Mouse (Mus musculus): ENCODE measurements around the gene Ntn4.

The Ntn4 gene

DNA sequence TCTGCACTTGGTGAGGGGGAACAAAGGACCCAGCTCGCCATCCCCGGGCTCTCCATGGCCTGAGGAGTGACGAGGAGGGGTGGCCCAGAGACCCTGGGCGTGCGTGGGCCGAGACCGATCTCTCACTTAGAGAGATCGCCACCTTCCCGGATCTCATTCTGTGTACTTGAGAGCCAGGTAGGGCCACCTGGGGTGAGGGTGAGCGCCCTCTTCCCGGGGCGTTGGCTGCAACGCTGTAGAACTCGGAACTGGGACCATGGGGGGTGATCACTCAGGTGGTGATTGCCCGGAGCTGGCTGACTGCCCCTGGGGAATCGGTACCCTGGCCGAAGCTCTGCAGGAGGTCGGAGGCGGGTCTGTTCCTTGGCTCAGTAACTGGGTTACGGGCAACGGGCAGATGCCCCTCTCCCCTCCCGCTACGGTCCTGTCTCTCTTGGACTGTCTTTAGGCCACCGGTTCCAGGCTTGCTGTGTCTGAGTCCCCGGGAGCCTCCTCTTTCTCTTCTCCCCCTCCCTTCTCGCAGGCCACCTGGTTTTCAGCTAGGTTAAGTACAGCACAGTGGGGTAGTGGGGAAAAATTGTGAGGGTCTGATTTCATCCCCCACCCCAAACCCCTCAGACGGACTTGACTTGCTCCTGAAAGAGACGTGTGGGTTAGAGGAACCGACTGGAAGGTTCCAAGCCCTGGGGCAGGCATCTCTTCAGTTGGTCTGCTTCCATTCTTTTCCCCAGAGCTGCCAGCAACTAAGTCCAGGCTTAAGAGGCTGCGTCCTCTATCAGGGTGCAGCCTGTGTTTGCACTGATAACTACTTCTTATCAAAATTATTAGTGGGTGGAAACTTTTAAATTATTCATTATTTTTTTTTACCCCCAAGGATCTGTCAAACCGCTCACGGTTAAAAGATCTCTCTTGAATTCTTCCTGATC is 1.6 kb downstream of the Ntn4 start:
- DNase-seq (ENCODE audit: low spot score) = no peak

DNA sequence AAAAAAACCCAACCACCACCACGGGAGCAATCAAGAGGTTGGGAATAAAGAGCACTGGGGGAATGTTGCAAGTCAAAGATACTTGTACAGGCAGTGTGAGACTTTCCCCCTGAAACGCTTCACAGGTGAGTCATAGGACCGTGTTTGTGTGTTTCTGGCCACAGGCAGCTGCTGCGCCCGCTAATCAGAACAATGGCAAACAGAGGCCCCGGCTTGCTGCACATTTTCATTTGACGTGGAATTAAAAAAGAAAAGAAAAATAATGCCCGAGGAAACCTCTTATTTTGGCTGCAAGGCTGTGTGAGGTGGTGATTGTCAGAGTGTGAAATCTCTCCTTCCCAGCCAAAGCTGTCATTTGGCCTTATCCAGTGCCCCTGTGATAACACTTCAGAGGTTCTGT is 2.4 kb downstream of the Ntn4 start:
- no peak for DNase-seq (ENCODE audit: low spot score)

DNA sequence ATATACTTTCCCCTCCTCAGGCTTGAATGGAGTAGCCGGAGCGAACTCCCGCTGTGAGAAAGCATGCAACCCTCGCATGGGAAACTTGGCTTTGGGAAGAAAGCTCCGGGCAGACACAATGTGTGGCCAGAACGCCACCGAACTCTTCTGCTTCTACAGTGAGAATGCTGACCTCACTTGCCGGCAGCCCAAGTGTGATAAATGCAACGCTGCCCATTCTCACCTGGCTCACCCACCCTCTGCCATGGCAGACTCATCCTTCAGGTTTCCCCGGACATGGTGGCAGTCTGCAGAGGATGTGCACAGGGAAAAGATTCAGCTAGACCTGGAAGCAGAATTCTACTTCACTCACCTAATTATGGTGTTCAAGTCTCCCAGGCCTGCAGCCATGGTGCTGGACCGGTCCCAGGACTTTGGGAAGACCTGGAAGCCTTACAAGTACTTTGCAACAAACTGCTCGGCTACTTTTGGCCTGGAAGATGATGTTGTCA is 4.0 kb downstream of the Ntn4 start:
- DNase-seq (ENCODE audit: low spot score) = no peak

DNA sequence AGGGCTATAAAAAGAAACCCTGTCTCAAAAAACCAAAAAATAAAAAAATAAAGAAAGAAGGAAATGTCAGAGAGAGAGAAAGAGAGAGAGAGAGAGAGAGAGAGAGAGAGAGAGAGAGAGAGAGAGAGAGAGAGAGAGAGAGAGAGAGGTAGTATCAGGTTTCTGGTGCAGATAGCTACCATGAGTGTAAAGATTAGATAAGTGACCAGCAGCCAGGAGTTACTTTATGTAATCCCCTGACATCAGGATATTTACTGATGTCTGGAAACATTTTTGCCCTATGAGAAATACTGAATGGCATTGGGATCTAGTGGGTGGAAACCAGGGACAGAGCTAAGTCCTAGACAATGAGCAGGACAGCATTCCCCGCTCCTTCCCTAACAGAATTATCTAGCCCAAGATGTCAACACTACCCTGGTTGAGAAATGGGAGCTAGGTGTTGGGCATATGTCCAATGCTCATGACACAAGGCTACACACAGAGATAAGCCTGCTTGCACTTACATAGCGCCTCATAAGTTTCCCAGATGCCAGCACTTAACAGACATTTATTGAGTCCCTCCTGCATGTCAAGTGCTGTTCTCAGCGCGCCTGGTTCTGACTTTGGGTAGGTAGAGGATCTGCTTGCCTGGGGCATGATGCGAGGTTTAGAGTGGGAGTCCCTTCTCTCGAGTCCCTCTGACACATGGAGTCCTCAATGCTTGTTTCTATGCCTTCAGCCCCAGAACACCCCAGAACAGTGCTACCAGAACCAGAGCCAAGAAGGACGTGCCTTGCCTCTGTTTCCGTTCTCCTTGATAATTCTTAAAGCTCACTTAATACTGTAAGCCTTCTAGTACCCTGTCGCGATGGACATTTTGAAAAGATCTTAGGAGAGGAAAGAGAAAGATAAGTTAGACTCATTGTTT is 7.4 kb downstream of the Ntn4 start:
- DNase-seq (ENCODE audit: low spot score) = no peak

DNA sequence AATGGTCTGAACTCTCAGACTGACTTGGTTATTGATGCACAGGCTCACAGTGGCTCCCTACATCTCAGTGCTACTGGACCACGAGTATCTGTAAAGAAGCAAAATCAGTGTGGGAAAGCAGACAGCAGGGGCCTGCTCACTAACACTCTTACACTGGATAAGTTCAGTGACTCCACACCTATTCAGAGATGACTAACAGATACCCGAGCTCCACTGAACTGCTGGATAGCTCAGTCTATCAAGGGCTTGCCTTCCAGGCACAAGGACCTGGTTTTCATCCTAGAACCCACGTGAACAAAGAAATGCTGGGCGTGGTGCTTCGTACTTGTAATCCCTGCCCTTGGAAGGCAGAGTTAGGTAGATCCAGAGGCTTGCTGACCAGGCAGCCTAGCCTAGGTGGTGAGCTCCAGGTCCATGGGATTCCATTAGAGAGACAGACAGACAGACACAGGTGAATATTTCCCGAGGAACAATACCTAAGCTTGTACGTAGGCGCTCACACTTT is 8.2 kb downstream of the Ntn4 start:
- no peak for DNase-seq (ENCODE audit: low spot score)

DNA sequence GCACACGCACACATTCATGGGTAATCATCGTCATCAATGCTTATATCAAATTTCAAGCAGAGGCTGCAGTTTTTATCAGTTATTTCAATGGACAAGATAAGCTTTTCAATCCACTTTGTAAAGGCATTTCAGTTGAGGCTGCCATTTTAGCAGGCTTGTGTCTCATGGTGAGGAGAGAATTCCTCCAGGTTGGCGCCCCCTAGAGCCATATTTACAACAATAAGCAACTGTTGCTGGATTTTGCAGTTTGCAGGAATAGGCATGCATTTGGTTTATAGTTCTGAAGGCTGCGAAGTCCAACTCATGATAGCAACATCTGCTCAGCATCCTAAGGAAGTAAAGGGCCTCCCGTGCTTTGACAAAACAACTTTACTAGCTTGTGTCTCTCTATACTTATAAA is 8.6 kb downstream of the Ntn4 start:
- DNase-seq (ENCODE audit: low spot score) = no peak

DNA sequence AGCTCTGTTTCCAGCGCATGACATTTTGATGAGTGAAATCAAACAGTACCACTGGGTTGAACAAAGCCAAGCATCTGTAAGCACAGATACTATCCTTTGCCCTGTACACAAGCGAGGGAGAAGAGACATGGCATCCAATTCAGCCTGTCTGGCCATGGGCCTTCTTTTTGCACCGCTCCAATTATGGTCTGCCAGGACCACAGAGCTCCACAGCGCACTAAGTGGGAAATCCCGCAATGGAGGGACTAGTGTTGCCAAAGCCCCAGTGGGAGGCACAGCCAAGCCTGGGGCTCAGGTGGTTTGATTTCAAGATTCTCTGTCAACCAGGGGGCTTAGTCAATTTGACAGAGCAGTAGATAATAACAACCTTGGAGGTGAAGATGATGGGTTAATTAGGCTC is 9.1 kb downstream of the Ntn4 start:
- no peak for DNase-seq (ENCODE audit: low spot score)

DNA sequence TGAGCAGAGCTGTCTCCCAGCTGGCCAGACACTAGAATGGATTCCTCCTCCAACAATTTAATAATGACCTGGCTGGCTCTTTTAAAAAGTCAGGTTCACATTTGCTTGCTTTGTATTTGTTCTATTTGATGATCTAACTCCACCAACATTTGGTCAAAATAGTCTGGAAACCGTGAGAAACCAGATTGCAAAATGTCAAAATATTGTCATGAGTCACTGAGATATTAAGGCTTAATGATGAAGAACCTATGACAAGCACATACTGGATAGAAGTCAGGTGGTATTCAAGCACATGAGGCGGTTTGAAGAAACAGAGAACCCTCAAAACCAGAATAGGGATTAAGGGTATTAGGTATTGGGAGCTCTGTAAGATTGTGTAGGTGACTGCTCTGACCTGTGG is 12.8 kb downstream of the Ntn4 start:
- no peak for DNase-seq (ENCODE audit: low spot score)

DNA sequence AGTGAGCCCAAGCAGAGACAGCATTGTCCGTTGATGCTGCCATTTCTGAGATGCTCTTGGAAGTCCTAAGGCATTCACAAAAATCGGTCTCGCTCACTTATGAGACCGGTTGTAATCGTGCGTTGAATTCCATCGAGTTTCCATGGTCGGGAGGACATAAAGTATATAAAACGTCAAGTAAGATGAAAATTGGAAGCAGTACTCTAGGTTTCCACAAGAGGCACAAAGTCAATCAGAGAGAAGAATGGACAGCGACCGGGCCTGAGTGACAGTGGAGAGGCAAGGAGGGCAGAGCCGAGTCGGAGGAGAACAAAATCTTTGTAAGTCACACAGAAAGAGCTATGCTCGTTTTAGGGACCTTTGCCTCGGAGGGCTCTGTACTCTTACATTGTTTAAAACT is 14.9 kb downstream of the Ntn4 start:
- DNase-seq (ENCODE audit: low spot score) = no peak

DNA sequence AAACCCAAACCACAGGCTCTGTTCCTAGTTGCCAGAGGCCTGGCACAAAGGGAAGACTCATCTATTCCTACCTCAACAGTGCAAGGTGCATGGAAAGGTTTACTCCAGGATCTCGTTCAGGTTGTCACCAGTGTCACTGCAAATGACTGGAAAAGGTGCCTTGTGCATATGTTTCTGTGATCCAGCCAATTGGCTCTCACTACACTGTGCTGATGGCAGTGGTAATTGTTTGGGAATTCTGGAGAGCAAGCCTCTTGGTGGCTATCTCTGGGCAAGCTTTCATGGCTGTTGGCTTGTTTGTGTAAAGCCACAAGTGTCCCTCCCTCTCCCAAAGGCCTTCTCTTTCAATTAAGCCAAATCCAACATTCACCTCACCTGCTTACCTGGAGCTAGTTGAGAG is 19.3 kb downstream of the Ntn4 start:
- DNase-seq (ENCODE audit: low spot score) = no peak

DNA sequence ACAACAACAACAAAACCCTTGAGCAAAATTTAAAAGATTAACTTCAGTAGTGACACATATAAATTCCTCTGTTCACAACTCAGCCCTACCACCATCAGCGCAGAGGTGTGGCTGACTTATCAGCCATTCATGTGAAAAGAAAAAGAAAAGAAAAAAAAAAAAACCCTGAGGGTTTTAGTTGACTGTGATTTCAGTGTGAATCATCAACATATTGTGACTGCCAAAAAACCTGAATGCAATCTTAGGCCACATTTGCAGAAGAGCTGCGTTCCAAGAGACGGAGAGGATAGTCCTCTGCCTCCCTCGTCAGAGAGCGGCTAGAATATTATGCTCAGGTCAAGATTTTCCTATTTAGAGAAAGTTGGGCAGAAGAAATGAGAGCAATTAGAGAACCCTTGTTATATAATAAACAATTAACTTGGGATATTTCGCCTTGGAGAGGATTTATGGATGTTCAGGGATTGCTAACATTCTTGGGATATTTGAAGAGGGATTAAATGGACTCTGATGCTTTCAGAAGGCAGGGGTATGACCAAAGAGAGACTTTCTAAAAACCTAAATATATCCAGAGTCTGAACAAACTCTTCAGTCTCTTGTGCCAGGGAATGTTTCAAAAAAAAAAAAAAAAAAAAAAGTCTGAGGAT is 21.0 kb downstream of the Ntn4 start:
- no peak for DNase-seq (ENCODE audit: low spot score)

DNA sequence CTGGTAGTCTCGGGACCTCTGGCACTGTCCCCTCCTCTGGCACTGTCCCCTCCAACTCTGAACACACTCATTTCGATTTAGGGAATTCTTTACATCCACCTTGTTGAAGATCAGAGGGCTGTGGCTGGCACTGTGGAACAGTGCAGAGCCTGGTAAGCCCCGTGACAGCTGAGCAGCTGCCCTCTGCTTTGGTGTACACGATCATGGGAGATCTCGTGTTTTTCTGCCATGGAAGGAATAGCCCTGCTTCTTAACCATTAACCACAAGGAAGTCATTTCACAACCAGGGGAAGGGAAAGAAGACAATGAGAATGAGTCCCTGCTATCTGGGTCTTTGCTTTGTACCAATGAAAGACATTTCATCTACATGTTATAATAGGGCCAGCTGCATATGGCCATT is 21.5 kb downstream of the Ntn4 start:
- no peak for DNase-seq (ENCODE audit: low spot score)

DNA sequence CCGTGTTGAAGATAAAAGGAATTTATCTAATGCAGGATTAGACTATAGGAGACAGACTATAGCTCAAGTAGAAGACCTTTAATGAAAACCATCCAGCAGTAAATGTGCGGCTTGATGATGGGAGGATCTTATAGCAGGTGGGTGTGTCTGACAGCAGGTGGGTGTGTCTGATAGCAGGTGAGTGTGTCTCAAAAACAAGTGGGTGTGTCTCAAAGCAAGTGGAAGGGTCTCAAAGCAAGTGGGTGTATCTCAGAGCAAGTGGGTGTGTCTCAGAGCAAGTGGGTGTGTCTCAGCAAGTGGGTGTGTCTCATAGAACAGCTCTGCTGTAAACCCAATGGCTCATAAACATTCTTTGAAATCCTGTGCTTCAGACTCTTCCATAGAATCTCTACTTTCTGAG is 25.7 kb downstream of the Ntn4 start:
- no peak for DNase-seq (ENCODE audit: low spot score)

DNA sequence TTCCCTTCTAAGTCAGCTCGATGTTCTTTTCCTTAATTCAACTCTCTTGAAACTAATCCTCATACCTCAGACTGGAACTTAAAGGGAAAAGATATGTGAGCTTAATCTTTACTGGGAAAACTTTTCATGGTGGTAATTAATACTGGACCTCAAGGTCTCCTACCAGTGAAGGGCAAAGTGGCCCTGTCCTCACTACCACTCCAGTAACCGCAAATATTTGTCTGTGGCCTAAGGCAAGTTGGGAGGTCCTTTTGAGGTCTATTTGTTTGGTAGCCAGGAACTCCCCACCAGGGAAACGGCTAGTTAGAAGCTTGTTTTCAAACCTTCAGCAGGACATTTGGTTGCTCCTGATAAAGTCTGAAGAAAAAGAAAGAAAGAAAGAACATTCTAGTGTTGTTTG is 26.5 kb downstream of the Ntn4 start:
- DNase-seq (ENCODE audit: low spot score) = peak; percentile 54

DNA sequence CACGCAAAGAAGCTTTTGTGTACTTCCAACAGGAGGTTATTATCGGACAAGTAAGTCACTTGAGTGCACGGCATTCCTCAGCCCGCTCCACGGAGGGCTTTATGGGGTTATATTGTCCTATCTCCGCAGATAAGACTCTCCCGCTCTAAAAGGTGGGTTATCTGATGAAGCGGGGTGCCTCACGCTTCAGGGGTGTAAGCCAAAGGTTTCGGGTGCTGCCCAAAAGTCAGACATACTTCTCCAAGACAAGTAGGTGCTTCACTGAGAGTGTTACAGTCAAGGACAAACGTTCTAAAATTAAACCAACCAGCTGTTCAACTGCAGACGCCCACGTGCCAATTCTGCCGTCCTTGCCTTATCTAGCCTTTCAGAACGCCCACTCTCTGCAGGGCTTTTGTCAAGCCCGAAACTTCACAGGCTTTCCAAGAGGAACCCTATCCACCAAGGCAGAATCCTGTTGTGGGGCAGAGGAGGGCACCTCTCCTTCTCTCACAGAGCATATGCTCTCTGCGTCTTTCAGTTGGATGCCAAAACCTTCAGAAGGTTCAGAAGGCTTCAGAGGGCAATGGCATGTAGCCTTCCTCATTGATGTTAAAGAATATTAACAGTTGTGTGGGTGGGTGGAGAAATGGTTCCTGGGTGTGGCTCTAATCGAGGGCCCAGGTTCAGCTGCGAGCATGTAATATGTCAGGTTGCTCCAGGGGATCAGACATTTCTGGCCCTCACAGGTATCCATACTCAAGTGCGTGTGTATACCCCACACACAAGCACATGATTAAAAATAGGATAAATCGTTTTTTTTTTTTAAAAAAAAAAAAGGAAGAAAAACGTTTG is 32.4 kb downstream of the Ntn4 start:
- peak; percentile 55 for DNase-seq (ENCODE audit: low spot score)

DNA sequence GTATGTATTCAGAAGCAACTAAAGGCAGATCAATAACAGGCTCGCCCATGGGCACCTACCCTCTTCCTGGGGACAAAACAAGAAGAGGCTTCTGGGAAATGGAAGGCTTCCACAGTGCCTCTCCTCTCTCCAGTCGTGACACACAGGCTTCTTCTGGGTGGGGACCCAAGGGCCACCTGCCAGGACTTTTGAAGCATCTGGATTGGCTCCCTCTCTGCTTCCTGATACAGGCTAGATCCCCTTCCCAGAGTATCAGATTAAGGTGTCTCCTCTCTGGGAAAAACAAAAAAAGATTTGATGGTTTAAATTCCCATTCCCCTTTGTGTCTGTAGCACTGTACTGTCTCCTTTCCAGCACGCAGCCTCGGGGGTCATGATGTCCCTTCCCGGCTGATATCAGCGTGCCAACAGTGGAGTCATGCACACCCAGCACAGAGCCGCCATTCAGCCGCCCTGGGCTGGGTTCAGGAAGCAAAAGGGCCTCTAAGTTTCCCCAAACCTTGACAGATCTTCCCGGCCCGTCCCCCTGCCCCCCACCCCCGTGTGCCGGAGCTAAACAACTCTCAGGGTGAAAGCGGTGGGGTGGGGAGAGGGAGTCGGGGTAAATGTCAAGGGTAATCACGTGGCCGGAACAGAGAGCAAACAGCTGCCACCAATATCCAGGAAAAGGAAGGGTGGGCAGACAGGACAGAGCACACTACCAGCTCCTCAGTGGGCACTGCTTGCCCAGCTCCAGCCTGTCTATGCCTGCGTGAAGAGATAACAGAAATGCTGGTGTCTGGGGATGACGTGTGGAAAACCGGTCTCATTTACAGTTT is 38.9 kb downstream of the Ntn4 start:
- peak; percentile 59 for DNase-seq (ENCODE audit: low spot score)

DNA sequence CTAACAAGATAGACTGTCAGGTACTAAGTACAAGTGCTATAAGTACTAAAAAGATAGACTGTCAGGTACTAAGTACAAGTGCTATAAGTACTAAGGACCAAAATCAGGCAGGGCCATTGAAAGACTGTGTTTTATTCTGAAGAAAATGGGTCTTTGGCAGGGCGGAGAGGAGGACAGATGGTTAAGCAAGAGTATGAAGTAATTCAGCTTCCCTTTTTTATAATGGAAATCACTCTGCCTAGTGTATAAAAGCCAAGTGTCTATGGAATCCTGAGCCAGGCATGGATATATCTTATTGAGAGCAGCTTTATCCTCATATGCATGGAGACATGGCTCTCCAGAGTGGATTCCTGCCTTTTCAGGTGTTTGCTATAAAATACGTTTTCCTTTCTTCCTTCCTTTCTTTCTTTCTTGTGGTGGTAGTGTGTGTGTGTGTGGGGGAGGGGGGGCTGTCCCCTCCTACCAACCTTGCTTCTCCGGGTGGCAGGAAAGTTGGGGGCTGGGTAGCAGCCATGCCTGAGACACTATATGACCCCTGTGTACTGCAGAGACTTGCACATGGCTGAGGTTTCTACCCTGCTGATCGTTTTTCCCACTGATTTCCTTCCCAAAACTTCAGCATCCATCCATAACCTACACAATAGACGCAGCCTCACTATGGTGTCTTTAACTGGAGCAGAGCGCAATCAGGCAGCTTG is 40.3 kb downstream of the Ntn4 start:
- DNase-seq (ENCODE audit: low spot score) = no peak

DNA sequence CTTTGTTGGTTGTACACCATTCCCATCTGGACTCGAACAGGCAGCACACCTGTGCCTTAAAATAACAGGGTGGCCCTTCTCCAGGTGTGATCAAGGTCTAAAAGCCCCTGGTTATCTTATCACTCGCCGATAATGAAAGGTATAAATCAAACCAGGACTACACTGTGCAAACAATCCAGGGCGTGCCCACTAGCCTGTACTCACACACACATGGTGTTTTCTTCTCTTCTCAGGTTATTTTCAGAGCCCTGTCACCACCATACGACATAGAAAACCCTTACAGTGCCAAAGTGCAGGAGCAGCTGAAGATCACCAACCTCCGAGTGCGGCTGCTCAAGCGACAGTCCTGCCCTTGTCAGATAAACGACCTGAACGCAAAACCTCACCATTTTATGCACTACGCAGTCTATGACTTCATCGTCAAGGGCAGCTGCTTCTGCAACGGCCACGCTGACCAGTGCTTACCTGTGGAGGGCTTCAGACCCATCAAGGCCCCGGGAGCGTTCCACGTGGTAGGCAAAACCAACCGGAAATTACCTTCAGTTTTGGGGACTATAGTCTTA is 41.8 kb downstream of the Ntn4 start:
- no peak for DNase-seq (ENCODE audit: low spot score)

DNA sequence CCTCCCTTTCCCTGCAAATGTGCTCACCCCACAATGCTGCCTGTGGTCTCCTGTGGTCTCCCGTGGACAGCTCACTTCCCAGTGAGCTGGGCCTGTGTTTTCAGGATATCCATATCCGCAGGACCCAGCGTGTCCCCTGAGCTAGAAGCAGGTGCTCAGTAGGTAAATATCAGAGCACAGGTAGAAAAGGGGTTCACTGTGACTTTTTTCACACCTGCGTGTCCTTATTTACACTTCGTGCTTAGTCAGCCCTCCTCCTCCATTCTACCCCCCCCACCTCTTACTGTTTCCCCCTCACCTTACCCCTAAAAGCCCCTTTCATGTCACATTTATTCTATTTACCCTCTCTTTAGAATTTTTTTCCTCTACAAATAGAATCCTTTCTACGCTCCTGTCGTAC is 42.7 kb downstream of the Ntn4 start:
- no peak for DNase-seq (ENCODE audit: low spot score)
